Mouse (Mus musculus) heart, embryonic 14.5 days (tissue): ENCODE measurements around the gene Npc1l1. TPM values are rescaled to one million over a fixed set of nuclear protein-coding genes. Genes with fewer than 3 reads are reported as not detected.

Experiments used
- ATAC-seq: fragments of 200-750 bp; cut with Nextera tagmentation; 2 replicates; pipeline ENCODE4 v1.8.0; 2017; ENCODE audit warnings: low read depth, moderate TSS enrichment; ENCODE audit not compliant: insufficient number of reproducible peaks, insufficient read depth, low FRiP score
- H3K27ac ChIP-seq, 2 experiments: fragments of 200-500 bp in 1 of 2; fragments of 300-500 bp in 1 of 2; sonication (generic) in 1 of 2; replicated peaks in 1 of 2; 2 replicates each; pipeline ENCODE4 v1.5.1; 2012 to 2014; ENCODE audit warnings: low read depth in 2 of 2, low read length in 2 of 2, control low read depth in 1 of 2, mild to moderate bottlenecking in 1 of 2, mixed read lengths in 1 of 2; ENCODE audit not compliant: control insufficient read depth in 1 of 2, insufficient read depth in 1 of 2
- H3K27me3 ChIP-seq: fragments of 300-500 bp; sonication (generic); 2 replicates; pipeline ENCODE4 v1.6.1; 2014; ENCODE audit warnings: mild to moderate bottlenecking, low read length, control low read depth; ENCODE audit not compliant: control insufficient read depth, insufficient read depth
- H3K36me3 ChIP-seq: fragments of 300-500 bp; sonication (generic); 2 replicates; pipeline ENCODE4 v1.6.1; 2014; ENCODE audit warnings: mild to moderate bottlenecking, control low read depth, low read length, mixed read lengths; ENCODE audit not compliant: control insufficient read depth, insufficient read depth
- H3K4me1 ChIP-seq, 2 experiments: fragments of 200-500 bp in 1 of 2; fragments of 300-500 bp in 1 of 2; sonication (generic) in 1 of 2; 2 replicates each; pipeline ENCODE4 v1.6.1; 2012 to 2014; ENCODE audit warnings: low read length in 2 of 2, control low read depth in 1 of 2, mixed read lengths in 1 of 2; ENCODE audit not compliant: control insufficient read depth in 2 of 2, insufficient read depth in 2 of 2
- H3K4me2 ChIP-seq: fragments of 300-500 bp; sonication (generic); 2 replicates; pipeline ENCODE4 v1.6.1; 2014; ENCODE audit warnings: mild to moderate bottlenecking, low read length
- H3K4me3 ChIP-seq, 2 experiments: fragments of 200-500 bp in 1 of 2; fragments of 300-500 bp in 1 of 2; sonication (generic) in 1 of 2; 2 replicates each; pipeline ENCODE4 v1.5.1; 2012 to 2014; ENCODE audit warnings: low read length in 2 of 2, mild to moderate bottlenecking in 2 of 2, control low read depth in 1 of 2, low read depth in 1 of 2, moderate library complexity in 1 of 2; ENCODE audit not compliant: control insufficient read depth in 1 of 2, insufficient read depth in 1 of 2
- H3K9ac ChIP-seq: fragments of 300-500 bp; sonication (generic); 2 replicates; pipeline ENCODE4 v1.6.1; 2014; ENCODE audit warnings: mild to moderate bottlenecking, low read length
- H3K9me3 ChIP-seq: fragments of 300-500 bp; sonication (generic); 2 replicates; pipeline ENCODE4 v1.6.1; 2016; ENCODE audit warnings: low read length, control low read depth; ENCODE audit not compliant: control insufficient read depth
- WGBS: fragments of 180-500 bp; shearing (Covaris S2); extraction: QIAGEN DNeasy Blood & Tissue Kit; methylation state at CpG from one replicate; pipeline ENCODE4 v1.1.7; 2014; 5-methylcytosine and 5-hydroxymethylcytosine counted together
- polyA plus RNA-seq: library from polyadenylated mRNA; unstranded; fragments of >200 nt; fragmentation: Nextera tagmentation; extraction: Ambion mirVana; gene quantifications from 2 replicates; pipeline ENCODE4 v1.2.1, GENCODE M21; 2014

Npc1l1 gene
- polyA plus RNA-seq, 1 experiment from 2014 or later, result not detected

DNA sequence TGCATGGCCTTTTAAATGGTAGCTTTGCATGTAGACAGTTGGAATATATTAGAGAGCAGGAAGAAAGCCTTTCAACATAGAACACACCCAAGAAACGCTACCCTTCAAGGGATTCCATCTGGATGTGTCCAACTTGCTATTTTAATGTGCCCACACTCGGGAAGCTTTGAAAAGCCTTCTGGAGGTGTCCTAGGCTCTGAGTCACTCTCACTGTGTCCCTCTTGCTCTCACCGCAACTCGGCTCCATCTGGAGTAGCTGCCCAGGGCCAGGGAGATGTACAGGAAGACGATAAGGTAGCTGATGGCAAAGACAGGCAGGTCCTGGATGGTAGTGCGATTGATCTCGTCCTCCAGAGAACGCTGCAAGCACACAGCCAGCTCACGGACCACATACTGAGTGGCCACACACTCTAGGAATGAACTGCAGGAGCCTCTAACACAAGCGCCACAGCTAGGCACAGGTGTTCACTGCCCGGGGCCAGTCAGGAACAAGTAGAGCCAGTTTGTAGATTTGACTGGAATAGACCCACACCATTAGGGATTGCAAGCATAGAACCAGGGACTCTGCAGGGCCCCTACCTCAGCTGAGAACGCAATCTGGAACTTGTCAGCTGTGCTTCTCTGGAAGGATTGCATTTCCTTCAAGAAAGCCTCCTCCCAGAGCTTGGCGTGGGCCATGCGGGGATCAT lies 5.3 kb downstream of the Npc1l1 start:
- WGBS, result 67% methylated on average over 14 of the region's 14 CpGs

DNA sequence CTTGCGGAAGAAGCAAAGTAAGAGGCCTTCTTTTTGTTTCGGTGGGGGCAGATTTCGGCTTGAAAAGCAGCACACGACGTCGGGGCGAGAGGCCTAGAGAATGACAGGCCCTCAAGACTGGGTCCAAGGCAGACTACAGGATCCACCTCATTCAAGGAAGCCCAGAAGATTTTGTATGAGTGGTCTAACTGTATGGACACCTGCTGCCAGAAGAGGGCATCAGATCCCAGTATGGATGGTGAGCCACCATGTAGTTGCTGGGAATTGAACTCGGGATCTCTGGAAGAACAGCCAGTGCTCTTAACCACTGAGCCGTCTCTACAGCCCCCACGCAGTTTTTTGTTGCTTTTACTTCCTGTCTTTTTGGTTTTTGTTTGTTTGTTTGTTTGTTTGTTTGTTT lies 7.8 kb downstream of the Npc1l1 start:
- WGBS, result 93% methylated on average over 10 of the region's 10 CpGs
- no peaks in the 10 kb centered on the region for H3K4me1 ChIP-seq
- ATAC-seq, result no peak

More for the DNA sequence above, 5.3 kb downstream of the Npc1l1 start:
- Histone ChIP-seq H3K27me3 (peaks cover 6% of the 10 kb centered on the region), H3K36me3 (no peaks in the 10 kb centered on the region), H3K27ac (no peak overlapping the region), H3K9ac (no peak overlapping the region), H3K9me3 (no peaks in the 10 kb centered on the region), H3K4me2 (no peak overlapping the region), H3K4me3 (no peak overlapping the region), H3K4me1 (no peaks in the 10 kb centered on the region)
- no peak for ATAC-seq

DNA sequence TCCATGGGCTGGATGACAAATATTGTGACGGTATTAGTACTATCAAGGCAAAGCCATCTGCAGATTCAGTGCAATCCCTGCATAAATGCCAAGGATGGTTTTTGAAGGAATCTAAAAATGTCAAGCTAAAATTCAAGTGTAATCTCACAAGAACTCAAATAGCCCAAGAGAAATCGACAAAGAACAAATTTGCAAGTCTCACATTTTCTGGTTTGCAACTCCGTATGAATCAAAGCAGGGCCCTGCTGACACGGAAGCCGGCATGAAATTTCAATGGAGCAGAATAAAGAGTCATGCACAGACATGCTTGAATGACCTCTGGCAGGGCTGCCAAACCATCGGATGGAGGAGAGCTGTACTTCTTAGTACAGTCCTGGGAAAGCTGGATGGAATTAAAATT lies 10.0 kb downstream of the Npc1l1 start:
- Histone ChIP-seq H3K4me3 (no peak overlapping the region), H3K9me3 (no peaks in the 10 kb centered on the region), H3K27ac (no peak overlapping the region), H3K4me1 (0 out of 4 replicates have a peak, but pooled peaks cover 0 to 3% of the 10 kb centered on the region in 2 experiments), H3K27me3 (peaks cover 9% of the 10 kb centered on the region), H3K9ac (no peak overlapping the region), H3K4me2 (no peak overlapping the region), H3K36me3 (no peaks in the 10 kb centered on the region)
- no peak for ATAC-seq
- 84% methylated on average over 6 of the region's 6 CpGs for WGBS

More for the DNA sequence above, 7.8 kb downstream of the Npc1l1 start:
- no peak overlapping the region for H3K4me3 ChIP-seq
- H3K9ac ChIP-seq, result no peak overlapping the region
- no peak overlapping the region for H3K4me2 ChIP-seq
- H3K27ac ChIP-seq, result no peak overlapping the region
- H3K36me3 ChIP-seq, result no peaks in the 10 kb centered on the region
- H3K27me3 ChIP-seq, result peaks cover 9% of the 10 kb centered on the region
- H3K9me3 ChIP-seq, result no peaks in the 10 kb centered on the region

DNA sequence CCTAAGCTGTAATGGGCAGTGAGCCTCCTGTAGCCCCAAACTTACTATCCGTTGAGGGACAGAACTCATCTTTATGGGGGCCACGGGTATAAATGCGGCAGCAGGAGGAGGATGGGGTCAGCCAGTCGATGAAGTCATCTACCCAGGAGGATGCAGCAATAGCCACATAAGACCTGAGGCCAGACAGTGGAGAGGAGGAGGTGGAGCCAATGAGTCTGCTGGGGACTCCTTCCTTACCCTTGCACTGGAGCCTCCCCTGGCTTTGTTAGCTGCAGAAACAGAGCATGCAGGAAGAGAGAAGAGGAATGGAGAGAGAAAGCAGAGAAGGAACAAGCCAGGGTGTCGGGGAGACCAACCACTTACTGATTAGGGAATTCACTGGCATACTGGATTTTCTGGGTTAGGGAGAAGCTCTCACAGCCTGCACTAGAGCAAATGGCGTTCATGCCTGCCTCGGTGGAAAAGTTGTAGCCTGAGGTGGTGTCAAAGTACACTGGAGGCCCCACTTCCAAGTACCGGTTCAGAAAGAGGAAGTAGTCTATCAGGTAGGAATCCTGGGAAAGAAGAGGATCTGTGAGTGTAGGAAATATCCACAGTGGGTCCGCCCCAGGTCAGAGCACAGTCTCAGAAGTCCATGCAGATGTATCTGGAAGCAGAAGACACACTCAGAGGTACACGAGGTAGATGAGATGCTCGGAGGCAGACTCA lies 11.6 kb downstream of the Npc1l1 start:
- Histone ChIP-seq H3K27me3 (peaks cover 9% of the 10 kb centered on the region), H3K4me2 (no peak overlapping the region), H3K4me1 (0 out of 4 replicates have a peak, but pooled peaks cover 0 to 3% of the 10 kb centered on the region in 2 experiments), H3K9ac (no peak overlapping the region), H3K4me3 (no peak overlapping the region), H3K36me3 (no peaks in the 10 kb centered on the region), H3K27ac (no peak overlapping the region), H3K9me3 (no peaks in the 10 kb centered on the region)
- WGBS, result 70% methylated on average over 11 of the region's 11 CpGs
- no peak for ATAC-seq

DNA sequence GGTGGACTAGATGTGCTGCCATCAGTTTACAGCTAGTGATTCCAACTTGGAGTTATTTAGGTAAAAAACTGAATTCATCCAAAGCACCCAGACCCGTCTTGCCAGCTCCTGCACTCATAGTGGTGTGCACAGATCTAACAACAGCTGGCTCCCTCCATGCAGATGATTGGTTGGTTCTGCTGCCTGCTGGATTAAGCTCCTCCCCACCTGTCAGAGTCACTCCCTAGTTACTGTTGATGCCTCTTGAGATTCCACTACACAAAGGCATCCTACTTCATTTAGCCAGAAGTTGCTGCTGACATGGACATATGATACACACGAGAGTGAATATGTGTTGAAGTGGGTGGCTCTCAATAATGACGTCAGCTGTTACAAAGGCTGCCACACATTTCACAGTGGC lies 13.1 kb downstream of the Npc1l1 start:
- H3K27ac ChIP-seq, result no peak overlapping the region
- ATAC-seq, result no peak
- no peak overlapping the region for H3K4me2 ChIP-seq
- H3K9me3 ChIP-seq, result no peaks in the 10 kb centered on the region
- WGBS, result 33% methylated on average over 3 of the region's 3 CpGs
- peaks cover 4% of the 10 kb centered on the region; the same call in 1 of the 2 replicates for H3K27me3 ChIP-seq
- H3K4me1 ChIP-seq, result 0 out of 4 replicates have a peak, but pooled peaks cover 0 to 3% of the 10 kb centered on the region in 2 experiments
- H3K4me3 ChIP-seq, result no peak overlapping the region
- H3K9ac ChIP-seq, result no peak overlapping the region
- no peaks in the 10 kb centered on the region for H3K36me3 ChIP-seq

DNA sequence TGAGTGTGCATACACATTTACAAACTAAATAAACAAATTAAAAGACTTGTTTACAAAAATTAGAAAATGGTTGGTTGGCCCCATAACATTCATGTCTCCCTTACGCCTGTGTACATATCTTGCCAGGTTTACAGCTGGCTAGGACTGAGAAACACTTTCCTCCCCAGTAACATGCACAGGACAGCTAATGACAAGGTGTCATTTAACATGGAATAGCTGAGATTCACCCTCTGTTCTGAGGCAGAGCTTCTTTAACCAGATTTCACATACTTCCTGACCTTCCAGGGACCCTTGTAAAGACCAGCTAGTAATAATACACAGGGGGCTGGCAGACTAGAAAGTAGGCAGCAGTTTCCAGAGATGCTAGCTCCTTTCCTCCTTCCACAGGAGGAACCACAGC lies 21.8 kb downstream of the Npc1l1 start:
- WGBS, result 84% methylated on average over 1 of the region's 1 CpGs
- ATAC-seq, result no peak
- no peak overlapping the region for H3K27ac ChIP-seq

DNA sequence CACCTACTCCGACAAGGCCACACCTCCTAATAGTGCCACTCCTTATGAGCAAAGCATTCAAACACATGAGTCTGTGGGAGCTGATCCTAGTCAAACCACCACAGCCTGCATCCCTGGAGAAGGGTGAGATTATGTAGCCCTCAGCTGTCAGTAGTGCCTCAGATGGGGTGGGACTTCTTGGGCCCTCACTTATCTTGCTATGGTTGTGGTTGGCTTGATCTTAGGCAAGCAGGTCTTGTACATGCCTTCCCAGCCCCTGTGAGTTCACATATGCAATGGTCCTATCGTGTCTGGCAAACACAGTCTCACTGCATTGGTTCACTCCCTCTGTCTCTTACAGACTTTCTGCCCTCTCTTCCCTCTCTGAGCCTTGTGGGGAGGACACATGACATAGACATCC lies 22.9 kb downstream of the Npc1l1 start:
- H3K4me1 ChIP-seq, result no peaks in the 10 kb centered on the region
- 77% methylated on average over 2 of the region's 2 CpGs for WGBS
- no peak overlapping the region for H3K4me3 ChIP-seq
- H3K4me2 ChIP-seq, result no peak overlapping the region
- H3K27ac ChIP-seq, result no peak overlapping the region
- H3K27me3 ChIP-seq, result no peaks in the 10 kb centered on the region
- no peak for ATAC-seq
- H3K9me3 ChIP-seq, result 0 out of 2 replicates have a peak, but pooled peaks cover 4% of the 10 kb centered on the region
- H3K9ac ChIP-seq, result no peak overlapping the region
- H3K36me3 ChIP-seq, result no peaks in the 10 kb centered on the region

More for the DNA sequence above, 21.8 kb downstream of the Npc1l1 start:
- H3K4me3 ChIP-seq, result no peak overlapping the region
- H3K27me3 ChIP-seq, result no peaks in the 10 kb centered on the region
- no peak overlapping the region for H3K4me2 ChIP-seq
- no peak overlapping the region for H3K9ac ChIP-seq
- no peaks in the 10 kb centered on the region for H3K36me3 ChIP-seq
- no peaks in the 10 kb centered on the region for H3K4me1 ChIP-seq
- 0 out of 2 replicates have a peak, but pooled peaks cover 4% of the 10 kb centered on the region for H3K9me3 ChIP-seq
